Mouse (Mus musculus): Measurements from ENCODE around the gene Cables2. TPM values are rescaled to one million over a fixed set of nuclear protein-coding genes. Genes with fewer than 3 reads are reported as not detected.
"Not testable (repeated sequence)": the region's sequence is repeated elsewhere in the genome, so short reads cannot be mapped to it uniquely, and the experiment has no call there.

The Cables2 gene
- polyA plus RNA-seq, 1 experiment from 2014 or later, result 40.9 TPM

DNA sequence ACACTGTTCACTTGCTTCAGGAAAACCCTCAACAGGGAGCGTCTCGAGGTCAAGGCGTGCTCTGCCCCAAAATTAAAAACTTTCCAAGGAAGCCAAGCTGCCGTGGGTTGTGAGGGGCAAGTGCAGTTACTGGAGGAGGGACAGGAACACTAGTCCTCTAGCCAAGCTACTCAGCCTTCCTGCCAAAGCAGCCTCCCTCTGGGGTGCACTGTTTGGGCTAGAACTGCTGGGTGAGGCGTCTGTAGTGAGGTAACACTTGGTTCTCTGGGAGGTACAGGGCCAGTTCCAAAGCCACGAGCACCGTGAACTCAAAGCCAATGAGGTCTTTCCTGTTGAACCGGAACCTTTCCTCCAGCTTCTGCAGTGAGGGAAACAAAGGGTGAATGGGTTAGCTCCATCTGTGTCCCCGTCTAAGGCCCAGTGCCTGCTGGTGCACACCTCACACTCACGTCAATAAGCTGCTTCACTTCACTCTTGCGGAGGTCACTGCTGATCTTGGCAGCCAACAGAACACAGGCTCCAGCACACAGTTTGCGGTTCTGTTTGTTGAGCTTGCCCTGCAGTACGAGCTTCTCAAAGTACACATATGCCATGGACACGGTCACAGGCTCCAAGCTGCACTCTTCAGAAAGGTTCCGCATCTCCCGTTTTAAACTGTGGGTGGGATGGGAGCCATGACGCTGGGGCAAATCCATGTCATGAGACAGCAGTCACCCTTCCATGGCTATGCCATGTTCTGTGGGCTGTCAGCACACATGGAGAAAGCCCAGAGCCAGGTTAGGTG is 13.3 kb downstream of the Cables2 start:
- peaks cover 14% of the 10 kb centered on the region for H3K4me1 ChIP-seq (replicated peaks; ENCODE audit: control insufficient read depth, insufficient read depth, low read length)
- H3K27ac ChIP-seq; ATAC-seq (ENCODE audit: low FRiP score); H3K9ac ChIP-seq; H3K27me3 ChIP-seq (ENCODE audit: control insufficient read depth, insufficient read depth, low read length); H3K9me3 ChIP-seq (ENCODE audit: control insufficient read depth, low read length); DNase-seq (ENCODE audit: low spot score); H3K4me3 ChIP-seq (replicated peaks; ENCODE audit: low read length); H3K4me2 ChIP-seq (replicated peaks): not testable (repeated sequence)
- 72% methylated on average over 17 of the region's 17 CpGs for WGBS
- peaks cover 65% of the 10 kb centered on the region for H3K36me3 ChIP-seq (replicated peaks; ENCODE audit: control insufficient read depth, insufficient read depth)

DNA sequence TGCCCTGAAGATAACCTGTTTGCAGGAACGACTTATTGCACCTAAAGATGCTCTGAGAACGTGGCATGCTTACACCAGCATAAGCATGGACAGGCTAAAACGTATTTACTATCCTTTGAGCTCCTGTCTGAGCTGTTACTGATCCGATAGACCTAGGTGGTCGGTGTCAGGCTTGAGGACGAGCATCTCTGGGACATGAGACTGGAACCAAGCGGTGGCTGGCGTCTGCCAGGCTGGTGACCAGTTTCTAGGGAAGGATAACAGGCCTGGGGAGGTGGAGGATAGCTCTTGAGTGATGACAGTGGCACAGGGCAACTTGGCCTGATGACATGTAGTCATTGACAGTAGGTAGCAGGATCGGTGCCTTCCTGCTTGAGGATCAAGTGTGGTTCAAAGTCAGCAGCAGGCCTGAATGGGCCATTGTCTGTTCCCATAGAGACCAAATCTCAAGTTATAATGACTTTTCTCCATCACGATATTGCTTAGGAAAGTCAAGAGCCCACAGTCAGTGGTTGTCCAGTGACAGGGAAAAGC is 14.3 kb downstream of the Cables2 start:
- H3K27ac ChIP-seq; H3K9ac ChIP-seq; H3K9me3 ChIP-seq (ENCODE audit: control insufficient read depth, low read length); H3K4me3 ChIP-seq (replicated peaks; ENCODE audit: low read length); H3K27me3 ChIP-seq (ENCODE audit: control insufficient read depth, insufficient read depth, low read length); H3K4me2 ChIP-seq (replicated peaks); DNase-seq (ENCODE audit: low spot score); ATAC-seq (ENCODE audit: low FRiP score): not testable (repeated sequence)
- WGBS, result 84% methylated on average over 10 of the region's 10 CpGs
- peaks cover 14% of the 10 kb centered on the region for H3K4me1 ChIP-seq (replicated peaks; ENCODE audit: control insufficient read depth, insufficient read depth, low read length)
- H3K36me3 ChIP-seq (replicated peaks; ENCODE audit: control insufficient read depth, insufficient read depth), result peaks cover 60% of the 10 kb centered on the region

DNA sequence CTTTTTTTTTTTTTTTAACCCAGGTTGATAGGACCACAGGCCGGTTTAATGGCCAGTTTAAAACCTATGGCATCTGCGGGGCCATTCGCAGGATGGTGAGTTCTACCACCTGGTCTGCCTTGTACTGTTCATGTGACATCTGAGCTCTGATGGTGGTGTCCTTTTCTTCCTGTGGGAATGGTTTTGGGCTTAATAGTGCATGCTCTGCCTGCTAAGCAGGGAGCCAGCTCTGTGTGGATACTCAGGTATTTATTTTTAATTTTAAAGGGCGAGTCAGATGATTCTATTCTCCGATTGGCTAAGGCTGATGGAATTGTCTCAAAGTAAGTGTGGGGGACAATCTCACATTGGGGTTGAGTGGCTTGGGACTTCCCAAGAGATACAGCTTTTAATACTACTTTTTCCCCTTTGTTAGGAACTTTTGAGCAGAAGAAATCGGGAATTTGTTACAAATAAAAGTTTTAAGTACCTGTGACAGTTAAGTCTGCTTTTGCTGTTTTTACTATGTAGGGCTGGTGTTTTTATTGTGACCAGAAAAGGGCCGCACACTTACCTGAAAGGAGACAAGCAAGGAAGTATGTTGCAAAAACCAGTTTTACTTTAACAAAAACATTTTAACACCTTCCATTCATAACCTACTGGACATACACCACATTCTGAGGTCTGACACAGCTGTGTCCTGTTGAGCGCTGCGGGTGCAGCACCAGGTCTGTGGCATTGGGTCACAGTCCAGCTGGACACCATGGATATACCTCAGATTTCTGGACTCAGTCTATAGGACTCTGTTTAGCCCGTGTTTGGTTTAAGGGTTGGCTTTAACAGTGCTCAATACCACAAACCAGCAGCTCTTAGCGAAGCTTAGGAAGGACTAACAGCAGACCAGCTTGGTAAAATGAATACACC is 15.1 kb downstream of the Cables2 start:
- Histone ChIP-seq H3K9me3 (ENCODE audit: control insufficient read depth, low read length) (no peaks in the 10 kb centered on the region), H3K4me1 (replicated peaks; ENCODE audit: control insufficient read depth, insufficient read depth, low read length) (peaks cover 14% of the 10 kb centered on the region), H3K36me3 (replicated peaks; ENCODE audit: control insufficient read depth, insufficient read depth) (peaks cover 52% of the 10 kb centered on the region), H3K27ac (peak overlapping the region; percentile 79; the same call in 1 of the 2 replicates), H3K9ac (peak overlapping the region; percentile 84), H3K27me3 (ENCODE audit: control insufficient read depth, insufficient read depth, low read length) (no peaks in the 10 kb centered on the region), H3K4me2 (replicated peaks) (peak overlapping the region; percentile 87), H3K4me3 (replicated peaks; ENCODE audit: low read length) (peak overlapping the region; percentile 74)
- WGBS, result 56% methylated on average over 11 of the region's 11 CpGs
- ATAC-seq (ENCODE audit: low FRiP score), result no peak
- no peak for DNase-seq (ENCODE audit: low spot score)

DNA sequence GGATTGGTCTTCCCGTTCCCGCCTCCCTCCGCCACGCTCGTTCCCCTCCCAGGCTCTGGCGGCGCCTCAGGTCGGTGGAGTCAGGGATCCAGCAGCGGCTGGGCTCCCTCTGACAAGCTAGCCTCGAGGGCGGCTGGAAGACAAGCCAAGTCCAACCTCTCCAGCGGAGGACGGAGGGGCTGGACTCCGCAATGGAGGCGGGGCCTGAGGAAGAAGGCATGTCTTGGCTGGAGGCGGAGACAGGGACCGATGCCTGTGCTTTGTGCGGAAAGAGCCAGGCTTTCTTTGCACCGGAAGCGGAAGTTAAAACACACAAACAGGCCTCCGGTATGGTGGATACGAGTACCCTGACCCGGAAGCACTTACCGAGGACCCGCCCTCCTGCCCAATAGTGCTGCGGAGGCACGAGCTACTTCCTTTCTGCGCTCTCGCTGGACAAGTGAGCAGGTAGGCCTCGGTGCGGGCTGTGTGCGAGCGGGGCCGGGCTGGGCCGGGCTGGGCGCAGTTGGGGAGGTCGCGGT is 16.2 kb downstream of the Cables2 start, which contains the start of gene Rps21:
TSS of gene Rps21 (plus strand) at position 377 of the 521 bp plus-strand sequence.
- ATAC-seq (ENCODE audit: low FRiP score) (peak; percentile 97), DNase-seq (ENCODE audit: low spot score) (peak; percentile 100)
- H3K4me3 ChIP-seq (replicated peaks; ENCODE audit: low read length), result peak within 1 kb of the TSS; percentile 74
- no peaks in the 10 kb centered on the region for H3K9me3 ChIP-seq (ENCODE audit: control insufficient read depth, low read length)
- H3K4me2 ChIP-seq (replicated peaks), result peak within 1 kb of the TSS; percentile 87
- H3K4me1 ChIP-seq (replicated peaks; ENCODE audit: control insufficient read depth, insufficient read depth, low read length), result peaks cover 14% of the 10 kb centered on the region
- H3K27me3 ChIP-seq (ENCODE audit: control insufficient read depth, insufficient read depth, low read length), result no peaks in the 10 kb centered on the region
- H3K36me3 ChIP-seq (replicated peaks; ENCODE audit: control insufficient read depth, insufficient read depth), result peaks cover 41% of the 10 kb centered on the region
- WGBS, result under 1% methylated on average over 34 of the region's 38 CpGs
- peak within 1 kb of the TSS; percentile 88 for H3K27ac ChIP-seq
- peak within 1 kb of the TSS; percentile 84 for H3K9ac ChIP-seq

DNA sequence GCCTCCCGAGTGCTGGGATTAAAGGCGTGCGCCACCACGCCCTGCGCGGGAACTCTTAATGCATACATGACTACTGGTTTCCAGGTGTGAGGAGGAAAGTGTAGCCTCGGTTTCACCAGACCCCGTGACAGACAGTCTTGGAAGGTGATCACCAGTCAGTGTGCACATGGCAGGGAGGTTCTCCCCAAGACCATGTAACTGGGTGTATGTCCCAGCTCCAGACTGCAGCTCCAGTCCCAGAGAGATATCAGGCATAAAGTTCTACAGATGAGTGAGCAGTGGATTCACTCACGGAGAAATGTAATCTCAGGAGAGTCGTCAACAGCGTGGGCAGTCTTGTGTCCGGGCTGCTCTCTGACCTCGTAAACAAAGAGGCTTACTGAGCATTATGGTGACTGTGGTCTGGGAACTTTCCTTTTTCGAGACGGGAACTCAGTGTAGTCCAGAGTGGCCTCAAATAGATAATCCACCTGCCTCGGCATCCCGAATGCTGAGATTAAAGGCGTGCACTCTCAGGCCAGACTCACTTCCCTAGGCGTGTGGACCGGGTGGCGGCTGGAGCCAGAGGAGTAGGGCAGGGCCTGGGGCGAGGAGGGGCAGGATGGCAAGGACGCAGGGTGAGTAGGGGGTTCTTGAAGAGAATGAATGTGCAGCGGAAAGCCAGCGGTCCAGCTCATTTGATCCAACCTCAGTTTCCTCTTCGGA is 16.8 kb downstream of the Cables2 start:
- WGBS, result 24% methylated on average over 25 of the region's 26 CpGs
- DNase-seq (ENCODE audit: low spot score), result no peak
- ATAC-seq (ENCODE audit: low FRiP score), result peak; percentile 60

DNA sequence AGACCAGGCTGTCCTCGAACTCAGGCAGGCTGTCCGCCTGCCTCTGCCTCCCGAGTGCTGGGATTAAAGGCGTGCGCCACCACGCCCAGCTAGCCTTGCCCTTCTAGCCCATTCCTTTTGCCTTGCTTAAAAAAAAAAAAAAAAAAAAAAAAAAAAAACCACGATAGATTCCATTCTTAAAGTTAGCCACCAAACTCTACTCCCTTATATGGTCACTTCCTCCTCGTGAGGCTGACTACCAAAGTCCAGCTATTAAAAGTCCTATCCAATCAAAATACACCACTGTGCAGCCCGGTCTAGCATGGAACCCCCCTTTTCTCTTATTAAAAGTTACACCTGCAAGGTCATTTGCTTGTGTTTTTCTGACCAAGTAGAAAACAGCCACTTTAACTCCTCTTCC is 17.6 kb downstream of the Cables2 start:
- peaks cover 14% of the 10 kb centered on the region for H3K4me1 ChIP-seq (replicated peaks; ENCODE audit: control insufficient read depth, insufficient read depth, low read length)
- 93% methylated on average over 9 of the region's 9 CpGs for WGBS
- H3K36me3 ChIP-seq (replicated peaks; ENCODE audit: control insufficient read depth, insufficient read depth), result peaks cover 27% of the 10 kb centered on the region
- no peaks in the 10 kb centered on the region for H3K9me3 ChIP-seq (ENCODE audit: control insufficient read depth, low read length)
- no peak overlapping the region for H3K9ac ChIP-seq
- H3K4me2 ChIP-seq (replicated peaks), result peak overlapping the region; percentile 74
- ATAC-seq (ENCODE audit: low FRiP score) (no peak), DNase-seq (ENCODE audit: low spot score) (no peak)
- no peak overlapping the region for H3K4me3 ChIP-seq (replicated peaks; ENCODE audit: low read length)
- no peak overlapping the region for H3K27ac ChIP-seq
- H3K27me3 ChIP-seq (ENCODE audit: control insufficient read depth, insufficient read depth, low read length), result no peaks in the 10 kb centered on the region

More for the DNA sequence above, 16.8 kb downstream of the Cables2 start:
- Histone ChIP-seq H3K27me3 (ENCODE audit: control insufficient read depth, insufficient read depth, low read length) (no peaks in the 10 kb centered on the region), H3K4me3 (replicated peaks; ENCODE audit: low read length) (peak overlapping the region; percentile 74), H3K36me3 (replicated peaks; ENCODE audit: control insufficient read depth, insufficient read depth) (peaks cover 35% of the 10 kb centered on the region), H3K4me1 (replicated peaks; ENCODE audit: control insufficient read depth, insufficient read depth, low read length) (peaks cover 14% of the 10 kb centered on the region), H3K9me3 (ENCODE audit: control insufficient read depth, low read length) (no peaks in the 10 kb centered on the region), H3K9ac (peak overlapping the region; percentile 71), H3K4me2 (replicated peaks) (peak overlapping the region; percentile 74), H3K27ac (peak overlapping the region; percentile 88)

DNA sequence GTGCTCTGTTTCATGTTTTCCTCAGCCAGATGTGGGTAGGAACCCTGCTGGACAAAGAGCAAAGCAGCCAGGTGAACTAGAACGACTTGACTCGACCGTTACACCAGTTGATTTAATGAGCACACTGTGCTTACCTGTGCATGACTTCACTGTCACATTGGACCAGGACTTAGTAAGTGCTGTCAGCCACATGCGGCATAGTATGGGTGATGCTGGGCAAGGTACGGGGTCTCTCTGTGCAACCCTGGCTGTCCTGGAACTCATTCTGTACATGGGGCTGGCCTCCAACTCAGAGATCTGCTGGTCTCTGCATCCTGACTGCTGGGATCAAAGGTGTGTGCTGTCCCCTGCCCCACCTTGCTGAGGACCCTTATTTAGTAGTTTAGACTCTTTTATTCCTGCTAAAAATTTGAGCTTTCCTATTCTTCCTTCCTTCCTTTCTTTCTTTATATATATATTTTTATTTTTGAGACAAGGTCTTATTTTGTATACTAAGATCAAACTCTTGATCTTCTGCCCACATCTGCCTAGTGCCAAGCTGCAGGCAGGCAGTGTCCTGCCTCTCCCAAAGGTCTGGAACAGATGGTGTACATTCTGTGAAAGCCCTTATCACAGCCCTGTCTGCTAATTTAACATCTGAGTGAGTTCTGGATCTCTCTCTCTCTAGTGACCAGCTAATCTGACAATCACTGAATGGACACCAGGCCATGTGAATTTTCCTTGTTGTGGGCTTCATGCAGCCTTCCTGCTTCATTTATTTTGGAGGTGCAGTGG is 18.7 kb downstream of the Cables2 start:
- Histone ChIP-seq H3K36me3 (replicated peaks; ENCODE audit: control insufficient read depth, insufficient read depth) (peaks cover 16% of the 10 kb centered on the region), H3K27me3 (ENCODE audit: control insufficient read depth, insufficient read depth, low read length) (no peaks in the 10 kb centered on the region), H3K9me3 (ENCODE audit: control insufficient read depth, low read length) (no peaks in the 10 kb centered on the region), H3K4me3 (replicated peaks; ENCODE audit: low read length) (no peak overlapping the region), H3K27ac (no peak overlapping the region), H3K9ac (no peak overlapping the region), H3K4me2 (replicated peaks) (no peak overlapping the region), H3K4me1 (replicated peaks; ENCODE audit: control insufficient read depth, insufficient read depth, low read length) (peaks cover 14% of the 10 kb centered on the region)
- 93% methylated on average over 5 of the region's 5 CpGs for WGBS
- no peak for ATAC-seq (ENCODE audit: low FRiP score)
- DNase-seq (ENCODE audit: low spot score), result no peak

DNA sequence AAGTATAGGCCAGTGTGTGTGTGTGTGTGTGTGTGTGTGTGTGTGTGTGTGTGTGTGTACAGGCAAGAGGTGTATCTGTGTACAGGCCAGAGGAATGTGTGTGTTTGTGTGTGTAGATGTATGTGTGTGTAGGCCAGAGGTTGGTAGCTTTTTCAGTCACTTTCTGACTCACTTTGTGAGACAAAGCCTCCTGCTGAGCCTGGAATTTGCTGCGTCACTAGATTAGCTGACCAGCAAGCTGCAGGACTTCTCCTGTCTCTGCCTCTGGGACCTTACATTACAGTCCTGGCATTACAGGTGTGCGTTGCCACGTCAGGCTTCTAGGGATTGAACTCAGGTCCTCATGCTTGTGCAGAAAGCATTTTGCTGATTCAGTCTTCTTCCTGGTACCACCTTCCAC is 21.5 kb downstream of the Cables2 start:
- WGBS, result 50% methylated on average over 3 of the region's 3 CpGs
- ATAC-seq (ENCODE audit: low FRiP score) (peak; percentile 43), DNase-seq (ENCODE audit: low spot score) (no peak)
- Histone ChIP-seq H3K27me3 (ENCODE audit: control insufficient read depth, insufficient read depth, low read length) (no peaks in the 10 kb centered on the region), H3K4me1 (replicated peaks; ENCODE audit: control insufficient read depth, insufficient read depth, low read length) (0 out of 2 replicates have a peak, but pooled peaks cover 7% of the 10 kb centered on the region), H3K4me3 (replicated peaks; ENCODE audit: low read length) (no peak overlapping the region), H3K9me3 (ENCODE audit: control insufficient read depth, low read length) (no peaks in the 10 kb centered on the region), H3K9ac (no peak overlapping the region), H3K36me3 (replicated peaks; ENCODE audit: control insufficient read depth, insufficient read depth) (no peaks in the 10 kb centered on the region), H3K4me2 (replicated peaks) (no peak overlapping the region), H3K27ac (no peak overlapping the region)

All from hindbrain, embryonic 14.5 days (tissue).